Mouse (Mus musculus) heart, postnatal 4 days (tissue): ENCODE measurements at regions not wholly inside any gene's neighbourhood (a gene's known extent, or its start where the extent isn't known, plus 50 kb on each side); places are given as distances from the start of the nearest gene placed in this dataset.

Experiments
- DNase-seq: peaks from one replicate; pipeline ENCODE4 v3.0.0; 2021

GRCm38 (mm10) chr2:138640654-138641053 is 384.3 kb downstream of the Btbd3 start:
- no peak for DNase-seq

- DNase-seq, result no peak
Measured at GRCm38 (mm10) chr2:138641335-138641734, 385.0 kb downstream of the Btbd3 start.

- DNase-seq, result no peak
Measured at GRCm38 (mm10) chr2:138648616-138649015, 392.3 kb downstream of the Btbd3 start.

- no peak for DNase-seq
Measured at GRCm38 (mm10) chr2:138659376-138659775, 403.0 kb downstream of the Btbd3 start.

- DNase-seq, result no peak
Measured at GRCm38 (mm10) chr2:138670307-138670706, 413.9 kb downstream of the Btbd3 start.

- no peak for DNase-seq
Measured at GRCm38 (mm10) chr2:138674801-138675200, 418.4 kb downstream of the Btbd3 start.

GRCm38 (mm10) chr2:138675229-138676065 is 419.1 kb downstream of the Btbd3 start:
- no peak for DNase-seq

GRCm38 (mm10) chr2:138688140-138688871 is 431.9 kb downstream of the Btbd3 start:
- DNase-seq, result no peak

GRCm38 (mm10) chr2:138689497-138689896 is 433.1 kb downstream of the Btbd3 start:
- DNase-seq, result no peak

- DNase-seq, result no peak
Measured at GRCm38 (mm10) chr2:138702783-138703182, 446.4 kb downstream of the Btbd3 start.

GRCm38 (mm10) chr2:138703943-138704541 is 447.7 kb downstream of the Btbd3 start:
- DNase-seq, result no peak

- no peak for DNase-seq
Measured at GRCm38 (mm10) chr2:138708763-138709162, 452.4 kb downstream of the Btbd3 start.

GRCm38 (mm10) chr2:138733846-138734245 is 477.5 kb downstream of the Btbd3 start:
- no peak for DNase-seq

GRCm38 (mm10) chr2:138744806-138745205 is 488.4 kb downstream of the Btbd3 start:
- no peak for DNase-seq

- DNase-seq, result no peak
Measured at GRCm38 (mm10) chr2:138760439-138760963, 504.1 kb downstream of the Btbd3 start.

GRCm38 (mm10) chr2:138761400-138761799 is 505.0 kb downstream of the Btbd3 start:
- DNase-seq, result no peak

- no peak for DNase-seq
Measured at GRCm38 (mm10) chr2:138766275-138766842, 510.0 kb downstream of the Btbd3 start.

- DNase-seq, result no peak
Measured at GRCm38 (mm10) chr2:138783781-138784180, 527.4 kb downstream of the Btbd3 start.

GRCm38 (mm10) chr2:138792711-138793450 is 536.5 kb downstream of the Btbd3 start:
- no peak for DNase-seq

- no peak for DNase-seq
Measured at GRCm38 (mm10) chr2:138806196-138806595, 549.8 kb downstream of the Btbd3 start.

GRCm38 (mm10) chr2:138809767-138810166 is 553.4 kb downstream of the Btbd3 start:
- no peak for DNase-seq

GRCm38 (mm10) chr2:138820489-138820888 is 564.1 kb downstream of the Btbd3 start:
- no peak for DNase-seq
